In genomic region chr5:72204507-72204906, GRCm38 (mm10) we compare ENCODE assay signal across 8 mouse cellular contexts. TPM values are rescaled to one million over a fixed set of nuclear protein-coding genes. Genes with fewer than 3 reads are reported as not detected.
DNase-seq lines count a peak whose midpoint lies in the region; ATAC-seq and TF ChIP-seq lines count a peak whose summit lies in the region.

No protein-coding gene starts in this region.

- no peak for ATAC-seq in kidney, embryonic 14.5 days (ENCODE audit: low FRiP score, low TSS enrichment)
- no peak for ATAC-seq in hindbrain, postnatal 0 days
- ATAC-seq in midbrain, postnatal 0 days (ENCODE audit: low FRiP score), result no peak

- no peak for DNase-seq in kidney, postnatal 10 days
- peak; percentile 38 for DNase-seq in T-cell, adult 2 months (ENCODE audit: low spot score)
- no peak for DNase-seq in hindbrain, postnatal 0 days (ENCODE audit: low spot score)
- no peak for DNase-seq in midbrain, postnatal 0 days (ENCODE audit: low spot score)
- no peak for DNase-seq in layer of hippocampus, postnatal 10 days (ENCODE audit: low spot score in 2 of 2)
- DNase-seq in forebrain, embryonic 10.5 days (ENCODE audit: extremely low spot score, low spot score), result no peak
- DNase-seq in cerebellum, postnatal 36 days, result no peak

- H3K4me3 ChIP-seq in kidney, embryonic 14.5 days (ENCODE audit: low read length), result peak overlapping the region; percentile 68
- no peak overlapping the region for H3K4me3 ChIP-seq in hindbrain, postnatal 0 days (ENCODE audit: low read length)
- H3K4me3 ChIP-seq in midbrain, postnatal 0 days (ENCODE audit: low read depth, low read length), result no peak overlapping the region; the same call in 1 of the 2 replicates
- H3K4me3 ChIP-seq in forebrain, embryonic 10.5 days, result no peak overlapping the region

- peak overlapping the region; percentile 69 for H3K4me2 ChIP-seq in kidney, embryonic 14.5 days (replicated peaks; ENCODE audit: low read depth, low read length)
- H3K4me2 ChIP-seq in hindbrain, postnatal 0 days (ENCODE audit: low read depth, low read length), result peak overlapping the region; percentile 95; the same call in 1 of the 2 replicates
- 0 out of 2 replicates have a peak overlapping the region, but pooled peaks have one; percentile 83 for H3K4me2 ChIP-seq in midbrain, postnatal 0 days (ENCODE audit: low read depth, low read length, poor library complexity, severe bottlenecking)

- 82% methylated on average over 2 of the region's 2 CpGs for WGBS in kidney, embryonic 14.5 days
- WGBS in hindbrain, postnatal 0 days, result 94% methylated on average over 2 of the region's 2 CpGs
- 86% methylated on average over 2 of the region's 2 CpGs for WGBS in midbrain, postnatal 0 days
- 82% methylated on average over 2 of the region's 2 CpGs for WGBS in forebrain, embryonic 10.5 days

- peaks cover 5% of the 10 kb centered on the region; the same call in 1 of the 2 replicates for H3K4me1 ChIP-seq in kidney, embryonic 14.5 days (ENCODE audit: control insufficient read depth, insufficient read depth, low read length)
- H3K4me1 ChIP-seq in hindbrain, postnatal 0 days (ENCODE audit: insufficient read depth, low read length), result no peaks in the 10 kb centered on the region; the same call in 1 of the 2 replicates
- H3K4me1 ChIP-seq in midbrain, postnatal 0 days (ENCODE audit: insufficient read depth, low read length), result no peaks in the 10 kb centered on the region
- peaks cover 29% of the 10 kb centered on the region for H3K4me1 ChIP-seq in forebrain, embryonic 10.5 days

- TF ChIP-seq CTCF in hindbrain, postnatal 0 days (IDR thresholded peaks at IDR 0.05; ENCODE audit: low read depth), result no peak
- no peak for TF ChIP-seq CTCF in midbrain, postnatal 0 days (IDR thresholded peaks at IDR 0.05)

- H3K9me3 ChIP-seq in kidney, embryonic 14.5 days (ENCODE audit: control insufficient read depth, low read length), result no peaks in the 10 kb centered on the region
- H3K9me3 ChIP-seq in hindbrain, postnatal 0 days (ENCODE audit: low read length), result no peaks in the 10 kb centered on the region
- no peaks in the 10 kb centered on the region for H3K9me3 ChIP-seq in midbrain, postnatal 0 days (ENCODE audit: low read length)
- no peaks in the 10 kb centered on the region for H3K9me3 ChIP-seq in forebrain, embryonic 10.5 days

- no peaks in the 10 kb centered on the region for H3K27me3 ChIP-seq in kidney, embryonic 14.5 days (ENCODE audit: control insufficient read depth, insufficient read depth, low read length)
- H3K27me3 ChIP-seq in hindbrain, postnatal 0 days (ENCODE audit: insufficient read depth, low read length), result no peaks in the 10 kb centered on the region
- no peaks in the 10 kb centered on the region for H3K27me3 ChIP-seq in midbrain, postnatal 0 days (ENCODE audit: insufficient read depth, low read length)
- peaks cover 18% of the 10 kb centered on the region for H3K27me3 ChIP-seq in forebrain, embryonic 10.5 days (ENCODE audit: poor library complexity, severe bottlenecking)

- no peaks in the 10 kb centered on the region for H3K36me3 ChIP-seq in kidney, embryonic 14.5 days (ENCODE audit: control insufficient read depth, insufficient read depth, low read length)
- no peaks in the 10 kb centered on the region for H3K36me3 ChIP-seq in hindbrain, postnatal 0 days (ENCODE audit: insufficient read depth, low read length)
- H3K36me3 ChIP-seq in midbrain, postnatal 0 days (ENCODE audit: insufficient read depth, low read length), result no peaks in the 10 kb centered on the region
- H3K36me3 ChIP-seq in forebrain, embryonic 10.5 days (replicated peaks), result no peaks in the 10 kb centered on the region

- H3K27ac ChIP-seq in kidney, embryonic 14.5 days (ENCODE audit: low read depth, low read length), result no peak overlapping the region
- no peak overlapping the region for H3K27ac ChIP-seq in hindbrain, postnatal 0 days
- H3K27ac ChIP-seq in midbrain, postnatal 0 days (ENCODE audit: low read depth, low read length), result no peak overlapping the region
- no peak overlapping the region for H3K27ac ChIP-seq in forebrain, embryonic 10.5 days

- H3K9ac ChIP-seq in kidney, embryonic 14.5 days (ENCODE audit: low read depth, low read length), result no peak overlapping the region
- H3K9ac ChIP-seq in hindbrain, postnatal 0 days (replicated peaks; ENCODE audit: low read length), result no peak overlapping the region
- H3K9ac ChIP-seq in midbrain, postnatal 0 days (replicated peaks; ENCODE audit: low read length, poor library complexity, severe bottlenecking), result no peak overlapping the region

RNA-seq across cellular contexts. Expression of gene Commd8, which starts 36.5 kb away (rescaled TPM):
- polyA plus RNA-seq in kidney, embryonic 14.5 days (2014; fragmentation: Nextera tagmentation; extraction: Ambion mirVana), result 155 and 177 TPM in 2 replicates
- 22.4 and 22.8 TPM in 2 replicates for total RNA-seq in hindbrain, postnatal 0 days (2014; rRNA removed)
- polyA plus RNA-seq in hindbrain, postnatal 0 days (2015; fragmentation: Nextera tagmentation; extraction: Ambion mirVana), result 149 and 166 TPM in 2 replicates
- 23.9 and 34.0 TPM in 2 replicates for total RNA-seq in midbrain, postnatal 0 days (2014; rRNA removed)
- polyA plus RNA-seq in midbrain, postnatal 0 days (2015; fragmentation: Nextera tagmentation; extraction: Ambion mirVana), result 146 and 151 TPM in 2 replicates
- 10 to 100 TPM; 91.2 to 92.2 TPM for total RNA-seq in layer of hippocampus, postnatal 10 days (2021)
- polyA plus RNA-seq in forebrain, embryonic 10.5 days (2016; fragmentation: Nextera tagmentation; extraction: Ambion mirVana), result 153 and 161 TPM in 2 replicates
